Mouse (Mus musculus) embryonic fibroblast, embryonic 13.5 days (primary cell): ENCODE data around the gene Hsd17b10.

Experiments used
- CTCF ChIP-seq: IDR thresholded peaks from 2 replicates; pipeline ENCODE4 v1.5.1; 2011; ENCODE audit warnings: mild to moderate bottlenecking, control low read depth, low read length, moderate library complexity, borderline replicate concordance; ENCODE audit not compliant: insufficient read depth
- POLR2A ChIP-seq: IDR thresholded peaks from 2 replicates; pipeline ENCODE4 v1.6.1; 2011; ENCODE audit warnings: low read depth, mild to moderate bottlenecking, control low read depth, low read length, moderate library complexity

DNA sequence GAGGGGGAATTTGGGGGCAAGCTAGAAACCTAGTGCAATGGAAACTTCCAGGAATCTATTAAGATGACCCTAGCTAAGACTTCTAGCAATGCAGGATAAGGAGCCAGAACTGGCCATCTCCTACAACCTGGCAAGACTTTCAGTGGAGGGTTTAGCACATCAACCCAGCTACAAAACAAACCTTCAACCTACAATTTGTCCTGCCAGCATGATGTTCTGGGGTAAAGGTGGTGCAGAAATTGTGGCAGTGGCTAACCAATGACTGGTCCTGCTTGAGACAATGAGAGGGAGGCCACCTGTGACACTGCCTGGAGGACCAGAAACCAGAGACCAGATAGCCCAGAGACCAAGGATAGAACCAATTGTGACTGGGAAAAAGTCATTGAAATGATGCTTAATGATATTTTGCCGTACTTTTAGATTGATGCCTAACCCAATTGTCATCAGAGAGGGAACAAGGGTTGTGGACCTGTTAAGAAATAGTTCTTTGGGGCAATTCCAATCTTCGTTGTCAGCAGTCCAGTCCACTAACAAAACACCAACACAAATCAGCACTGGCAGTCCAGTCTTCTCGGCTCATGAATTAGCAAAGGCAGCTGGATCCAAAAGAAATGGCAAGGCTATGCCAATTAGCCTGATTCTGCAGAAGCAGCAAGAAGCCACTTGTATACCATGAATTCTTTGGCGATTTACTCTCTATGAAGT, 2.5 kb upstream of the Hsd17b10 start:
- TF ChIP-seq POLR2A = no peak
- no peak for TF ChIP-seq CTCF
